Mouse (Mus musculus) heart, postnatal 0 days (tissue): ENCODE measurements at regions not wholly inside any gene's neighbourhood (a gene's known extent, or its start where the extent isn't known, plus 50 kb on each side); places are given as distances from the start of the nearest gene placed in this dataset.

Source experiments
- CTCF ChIP-seq: IDR thresholded peaks from 2 replicates; pipeline ENCODE4 v1.5.1; 2016; ENCODE audit warnings: antibody characterized with exemption, control low read depth, low read depth
- EP300 ChIP-seq: IDR thresholded peaks from 2 replicates; pipeline ENCODE4 v1.6.1; 2016; ENCODE audit warnings: antibody characterized with exemption, low read depth

DNA sequence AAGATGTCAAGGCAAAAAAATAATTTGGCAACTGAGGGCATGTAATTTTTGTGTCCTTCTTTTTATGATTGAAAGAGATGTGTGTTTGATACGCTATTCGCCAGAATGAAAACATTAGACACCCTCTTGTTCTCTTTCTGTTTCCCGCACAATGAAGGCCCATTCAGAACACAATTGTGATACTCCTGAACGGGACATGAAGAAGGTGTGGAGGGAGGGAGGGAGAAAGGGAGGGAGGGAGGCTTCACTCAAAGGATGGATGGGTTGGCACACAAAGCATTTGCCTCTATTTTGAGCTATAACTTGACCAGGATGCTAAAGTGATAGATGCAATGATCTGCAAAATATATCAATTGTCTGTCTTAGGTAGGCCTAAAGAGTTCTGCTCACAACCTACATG is 132.0 kb upstream of the Kiz start:
- TF ChIP-seq CTCF (no peak), EP300 (no peak)
